Mouse (Mus musculus) forebrain, postnatal 0 days (tissue): ENCODE results near the gene Cbln1. TPM values are rescaled to one million over a fixed set of nuclear protein-coding genes. Genes with fewer than 3 reads are reported as not detected.

Source experiments
- ATAC-seq: fragments of 200-750 bp; cut with Nextera tagmentation; 2 replicates; pipeline ENCODE4 v1.8.0; 2017; ENCODE audit warnings: mild to moderate bottlenecking, moderate library complexity
- DNase-seq: peaks from one replicate; pipeline ENCODE4 v3.0.0-alpha.2; 2015
- H3K27ac ChIP-seq: fragments of 300-500 bp; sonication (generic); 2 replicates; pipeline ENCODE4 v1.5.1; 2014; ENCODE audit warnings: low read depth, mild to moderate bottlenecking, antibody characterized with exemption, low read length, moderate library complexity, mixed read lengths
- H3K27me3 ChIP-seq: fragments of 300-500 bp; sonication (generic); 2 replicates; pipeline ENCODE4 v1.6.1; 2014; ENCODE audit warnings: mild to moderate bottlenecking, low read length, mixed read lengths; ENCODE audit not compliant: insufficient read depth
- H3K36me3 ChIP-seq: fragments of 300-500 bp; sonication (generic); 2 replicates; pipeline ENCODE4 v1.6.1; 2014; ENCODE audit warnings: mild to moderate bottlenecking, moderate library complexity; ENCODE audit not compliant: insufficient read depth
- H3K4me1 ChIP-seq: fragments of 300-500 bp; sonication (generic); 2 replicates; pipeline ENCODE4 v1.6.1; 2014; ENCODE audit warnings: antibody characterized with exemption; ENCODE audit not compliant: insufficient read depth
- H3K4me2 ChIP-seq: fragments of 300-500 bp; sonication (generic); 2 replicates; pipeline ENCODE4 v1.6.1; 2014; ENCODE audit warnings: low read depth, mild to moderate bottlenecking, moderate library complexity
- H3K4me3 ChIP-seq: fragments of 300-500 bp; sonication (generic); 2 replicates; pipeline ENCODE4 v1.5.1; 2014; ENCODE audit warnings: low read depth, low read length, mixed read lengths
- H3K9ac ChIP-seq: fragments of 300-500 bp; sonication (generic); 2 replicates; pipeline ENCODE4 v1.6.1; 2014; ENCODE audit warnings: mild to moderate bottlenecking
- H3K9me3 ChIP-seq: fragments of 300-500 bp; sonication (generic); 2 replicates; pipeline ENCODE4 v1.6.1; 2016; ENCODE audit warnings: low read length
- CTCF ChIP-seq: sonication (generic); IDR thresholded peaks from 2 replicates; pipeline ENCODE4 v1.5.1; 2016; ENCODE audit warnings: antibody characterized with exemption, control low read depth, low read depth
- WGBS: fragments of 180-500 bp; shearing (Covaris S2); extraction: QIAGEN DNeasy Blood & Tissue Kit; methylation state at CpG from one replicate; pipeline ENCODE4 v1.1.7; 2014; 5-methylcytosine and 5-hydroxymethylcytosine counted together
- polyA plus RNA-seq: library from polyadenylated mRNA; unstranded; fragments of >200 nt; fragmentation: Nextera tagmentation; extraction: Ambion mirVana; gene quantifications from 2 replicates; pipeline ENCODE4 v1.2.1, GENCODE M21; 2015
- total RNA-seq: library from RNA; depleted of rRNA; stranded (reverse); fragments of >200 nt; gene quantifications from 2 replicates; pipeline ENCODE4 v1.2.3, GENCODE M21; 2014

The Cbln1 gene
- total and polyA plus RNA-seq, 2 experiments from 2014 or later, result 14.7 to 63.2 TPM

DNA sequence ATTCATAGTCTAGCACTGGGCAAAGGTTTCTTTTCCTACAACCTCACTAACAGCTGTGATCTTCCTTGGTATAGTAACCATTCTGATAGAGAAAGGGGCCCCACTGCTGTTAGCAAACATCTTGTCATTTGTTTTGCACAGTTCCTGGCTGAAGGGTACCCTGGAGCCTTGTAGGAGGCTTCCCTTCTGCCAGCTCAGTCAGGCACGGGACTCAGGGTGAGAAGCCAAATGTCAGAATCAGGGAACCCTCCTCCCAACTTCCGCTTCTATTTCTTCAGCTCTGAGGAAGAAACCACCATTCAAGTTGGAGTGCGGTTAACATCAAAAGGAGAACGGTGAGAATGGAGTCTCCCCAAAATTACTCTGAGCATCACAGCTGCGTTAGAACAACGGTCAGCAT lies 30.3 kb upstream of the Cbln1 start:
- H3K4me1 ChIP-seq, result no peaks in the 10 kb centered on the region
- no peak for TF ChIP-seq CTCF
- no peak for ATAC-seq
- no peak overlapping the region for H3K9ac ChIP-seq
- H3K27ac ChIP-seq, result no peak overlapping the region
- no peak overlapping the region for H3K4me3 ChIP-seq
- no peaks in the 10 kb centered on the region for H3K36me3 ChIP-seq
- H3K9me3 ChIP-seq, result no peaks in the 10 kb centered on the region
- H3K4me2 ChIP-seq, result no peak overlapping the region
- WGBS, result 74% methylated on average over 6 of the region's 6 CpGs
- no peaks in the 10 kb centered on the region for H3K27me3 ChIP-seq
- no peak for DNase-seq

- WGBS, result 87% methylated on average over 6 of the region's 6 CpGs
- H3K9me3 ChIP-seq, result no peaks in the 10 kb centered on the region
- no peak for TF ChIP-seq CTCF
- no peak overlapping the region for H3K9ac ChIP-seq
- DNase-seq (no peak), ATAC-seq (no peak)
- no peaks in the 10 kb centered on the region for H3K36me3 ChIP-seq
- no peak overlapping the region for H3K27ac ChIP-seq
- H3K27me3 ChIP-seq, result no peaks in the 10 kb centered on the region
- no peak overlapping the region for H3K4me2 ChIP-seq
- H3K4me3 ChIP-seq, result no peak overlapping the region
- H3K4me1 ChIP-seq, result no peaks in the 10 kb centered on the region
These were observed 25.2 kb upstream of the Cbln1 start for GRCm38 (mm10) chr8:87497641-87498040.

DNA sequence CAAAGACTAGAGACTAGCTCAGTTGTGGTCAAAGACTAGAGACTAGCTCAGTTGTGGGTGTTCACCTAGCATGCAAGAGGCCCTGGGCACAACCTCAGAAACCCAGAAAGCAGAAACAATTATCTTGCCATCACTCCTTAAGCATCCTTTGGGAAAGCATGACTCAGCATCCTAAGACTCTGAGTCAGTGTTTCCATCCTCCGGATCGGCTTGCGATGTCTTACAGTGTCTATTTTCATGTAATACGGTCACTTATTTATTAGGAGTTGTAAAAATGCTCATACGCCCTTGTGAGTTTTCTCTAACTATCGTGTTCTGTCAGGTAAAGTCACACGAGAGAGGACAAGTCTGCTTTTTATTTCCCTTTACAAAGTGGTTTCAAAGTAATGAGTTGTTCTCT lies 24.1 kb upstream of the Cbln1 start:
- 92% methylated on average over 7 of the region's 7 CpGs for WGBS
- Histone ChIP-seq H3K27ac (no peak overlapping the region), H3K4me3 (no peak overlapping the region), H3K9me3 (no peaks in the 10 kb centered on the region), H3K36me3 (no peaks in the 10 kb centered on the region), H3K4me1 (no peaks in the 10 kb centered on the region), H3K4me2 (no peak overlapping the region), H3K27me3 (no peaks in the 10 kb centered on the region), H3K9ac (no peak overlapping the region)
- ATAC-seq, result no peak
- TF ChIP-seq CTCF, result no peak
- DNase-seq, result no peak

DNA sequence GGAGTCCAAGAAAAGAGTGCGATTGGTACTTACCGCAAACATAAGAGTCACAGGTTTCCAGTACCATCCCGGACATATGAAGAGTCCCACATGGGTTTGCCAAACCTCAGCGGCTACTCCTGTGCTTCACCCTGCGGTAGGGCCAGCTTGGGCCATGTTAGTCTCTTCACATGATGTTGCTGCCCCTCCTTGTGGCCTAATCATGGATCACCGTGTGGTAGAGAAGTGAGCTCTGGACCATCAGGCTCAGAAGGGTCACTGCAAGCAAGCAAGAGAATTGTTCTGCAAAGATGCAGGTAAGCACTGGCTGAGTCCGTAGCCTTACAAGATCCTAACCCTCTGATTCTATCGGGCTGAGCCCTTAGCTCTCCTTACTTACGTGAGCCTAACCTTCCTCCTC lies 22.5 kb upstream of the Cbln1 start:
- Histone ChIP-seq H3K36me3 (no peaks in the 10 kb centered on the region), H3K9me3 (no peaks in the 10 kb centered on the region), H3K4me2 (no peak overlapping the region), H3K9ac (no peak overlapping the region), H3K4me1 (no peaks in the 10 kb centered on the region), H3K4me3 (no peak overlapping the region), H3K27ac (no peak overlapping the region), H3K27me3 (no peaks in the 10 kb centered on the region)
- ATAC-seq, result no peak
- TF ChIP-seq CTCF, result peak; percentile 18; the same call in 1 of the 2 replicates
- WGBS, result 86% methylated on average over 9 of the region's 9 CpGs
- no peak for DNase-seq

GRCm38 (mm10) chr8:87489841-87490415 lies 17.5 kb upstream of the Cbln1 start:
- no peaks in the 10 kb centered on the region for H3K36me3 ChIP-seq
- no peak for DNase-seq
- H3K9ac ChIP-seq, result no peak overlapping the region
- no peaks in the 10 kb centered on the region for H3K9me3 ChIP-seq
- no peaks in the 10 kb centered on the region for H3K4me1 ChIP-seq
- 40% methylated on average over 5 of the region's 5 CpGs for WGBS
- no peak overlapping the region for H3K27ac ChIP-seq
- no peak for TF ChIP-seq CTCF
- no peak for ATAC-seq
- no peak overlapping the region for H3K4me3 ChIP-seq
- no peak overlapping the region for H3K4me2 ChIP-seq
- no peaks in the 10 kb centered on the region for H3K27me3 ChIP-seq

- 81% methylated on average over 1 of the region's 1 CpGs for WGBS
- H3K9ac ChIP-seq, result no peak overlapping the region
- H3K4me1 ChIP-seq, result no peaks in the 10 kb centered on the region
- no peaks in the 10 kb centered on the region for H3K27me3 ChIP-seq
- H3K4me2 ChIP-seq, result no peak overlapping the region
- ATAC-seq (no peak), DNase-seq (no peak)
- no peak overlapping the region for H3K4me3 ChIP-seq
- no peaks in the 10 kb centered on the region for H3K9me3 ChIP-seq
- TF ChIP-seq CTCF, result no peak
- H3K27ac ChIP-seq, result no peak overlapping the region
- no peaks in the 10 kb centered on the region for H3K36me3 ChIP-seq
These were observed 9.0 kb upstream of the Cbln1 start for GRCm38 (mm10) chr8:87481396-87481795.

DNA sequence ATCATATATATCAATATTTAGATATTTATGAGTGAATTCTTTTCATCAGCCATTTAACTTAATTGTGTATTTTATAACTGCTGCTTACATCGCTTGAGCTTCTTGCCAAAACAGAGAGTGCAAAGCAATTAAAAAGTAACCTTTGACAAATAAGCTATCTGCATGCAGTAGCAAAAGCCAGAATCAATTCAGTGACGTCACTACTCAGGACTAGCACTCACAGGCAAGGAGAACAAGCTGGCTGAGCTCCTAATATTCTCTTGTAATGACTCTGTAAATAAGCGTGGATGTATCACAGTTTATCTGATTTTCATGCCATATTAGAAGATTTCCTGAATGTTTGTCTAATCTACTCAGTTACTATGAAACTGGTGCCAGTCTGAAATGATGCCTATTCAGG lies 5.8 kb upstream of the Cbln1 start:
- Histone ChIP-seq H3K36me3 (no peaks in the 10 kb centered on the region), H3K27ac (no peak overlapping the region), H3K4me1 (no peaks in the 10 kb centered on the region), H3K4me2 (no peak overlapping the region), H3K27me3 (peaks cover 12% of the 10 kb centered on the region), H3K9ac (no peak overlapping the region), H3K4me3 (no peak overlapping the region), H3K9me3 (no peaks in the 10 kb centered on the region)
- DNase-seq (no peak), ATAC-seq (no peak)
- 54% methylated on average over 3 of the region's 3 CpGs for WGBS
- no peak for TF ChIP-seq CTCF
